Mouse (Mus musculus) heart, adult 11 months (tissue): ENCODE results near the gene Gm45785.

Source experiments
- DNase-seq: peaks from one replicate; pipeline ENCODE4 v3.0.0; 2022

Gm45785 gene

GRCm38 (mm10) chr7:140857550-140858505 is 1.7 kb upstream of the Gm45785 start, which contains the start of gene Bet1l:
Bet1l (minus strand) TSS chr7:140857577.
- DNase-seq = peak; percentile 92

DNA sequence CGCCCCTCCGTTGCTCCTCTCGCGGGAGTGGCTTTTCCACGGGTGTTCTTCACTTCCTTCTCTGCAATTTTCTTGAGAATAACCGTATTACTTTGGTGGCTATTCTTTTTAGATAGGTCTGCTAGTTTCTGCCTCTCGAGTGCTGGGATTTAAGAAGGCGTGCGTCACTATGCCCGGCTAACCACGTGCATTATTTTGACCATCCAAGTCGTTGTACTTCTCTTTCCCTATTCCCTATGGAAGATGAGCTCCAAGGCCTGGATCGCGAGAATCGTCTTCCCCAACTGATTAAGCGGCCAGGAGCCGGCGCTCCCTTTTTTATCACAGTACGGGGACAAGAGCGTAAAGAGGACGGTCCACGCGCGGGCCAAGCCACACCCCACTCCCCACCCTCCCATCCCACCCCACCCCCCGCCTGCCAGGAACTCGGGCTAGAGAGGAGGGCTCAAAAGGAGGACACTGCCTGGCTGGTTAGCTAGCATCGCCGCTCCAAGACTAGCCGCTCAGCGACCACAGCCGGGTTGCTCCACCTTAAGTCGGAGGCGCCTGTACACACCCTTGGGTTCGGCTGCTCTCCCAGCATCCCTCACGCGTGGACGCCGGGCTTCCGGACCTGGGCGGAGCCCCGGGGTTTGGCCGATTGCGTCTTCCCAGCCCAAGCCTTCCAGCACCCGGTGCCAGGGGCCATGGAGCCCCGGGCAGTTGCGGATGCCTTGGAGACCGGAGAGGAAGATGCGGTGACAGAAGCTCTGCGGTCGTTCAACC is 836 bp upstream of the Gm45785 start, which contains the start of gene Ric8a:
TSS of gene Ric8a (plus strand) at position 173 of the 765 bp plus-strand sequence.
- peak; percentile 99 for DNase-seq

- DNase-seq = no peak
These were observed 950 bp downstream of the Gm45785 start for GRCm38 (mm10) chr7:140855181-140855580.

DNA sequence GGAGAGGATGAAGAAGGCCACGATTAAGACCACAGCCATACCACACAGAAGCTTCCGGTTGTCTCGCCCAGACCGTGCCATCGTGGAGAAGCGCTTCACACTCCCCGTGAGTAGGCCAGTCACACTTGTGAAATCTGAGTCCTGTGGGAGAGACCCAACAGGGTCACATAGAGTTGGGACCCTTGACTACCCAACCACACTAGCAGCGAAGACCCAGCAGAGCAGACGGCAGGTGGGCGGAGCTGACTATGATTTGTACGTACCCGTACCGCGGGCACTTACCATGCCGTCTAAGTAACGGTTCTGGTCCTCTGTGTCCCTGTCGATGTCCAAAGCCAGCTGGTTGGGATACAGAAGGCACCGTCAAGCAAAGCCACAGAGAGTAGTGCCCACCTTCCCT is 1.6 kb downstream of the Gm45785 start:
- peak; percentile 88 for DNase-seq

DNA sequence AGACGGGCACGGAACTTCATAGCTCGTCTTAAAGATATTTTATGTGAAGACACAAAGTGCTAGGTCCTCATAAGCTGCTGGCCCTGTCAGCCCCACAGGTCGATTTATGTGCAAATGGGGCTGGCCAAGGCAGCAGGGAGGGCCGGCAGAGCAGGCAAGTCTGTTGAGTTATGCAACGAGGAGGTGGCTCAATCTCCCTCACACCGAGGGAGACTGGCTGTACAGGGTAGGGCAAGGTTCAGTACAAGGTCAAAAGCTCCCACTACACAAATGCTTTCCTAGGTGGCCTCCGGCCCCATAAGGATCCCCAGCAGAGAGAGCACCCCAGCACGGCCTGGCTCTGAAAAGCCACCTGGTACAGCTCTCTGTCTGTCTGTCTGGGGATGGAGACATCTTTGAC is 2.7 kb downstream of the Gm45785 start:
- DNase-seq = no peak

GRCm38 (mm10) chr7:140851916-140852315 is 4.2 kb downstream of the Gm45785 start:
- DNase-seq = no peak

GRCm38 (mm10) chr7:140848591-140848990 is 7.5 kb downstream of the Gm45785 start:
- DNase-seq = peak; percentile 90

GRCm38 (mm10) chr7:140847755-140848580 is 8.2 kb downstream of the Gm45785 start, which contains the start of gene Odf3:
Odf3 (plus strand) TSS chr7:140847805.
- peak; percentile 90 for DNase-seq

DNA sequence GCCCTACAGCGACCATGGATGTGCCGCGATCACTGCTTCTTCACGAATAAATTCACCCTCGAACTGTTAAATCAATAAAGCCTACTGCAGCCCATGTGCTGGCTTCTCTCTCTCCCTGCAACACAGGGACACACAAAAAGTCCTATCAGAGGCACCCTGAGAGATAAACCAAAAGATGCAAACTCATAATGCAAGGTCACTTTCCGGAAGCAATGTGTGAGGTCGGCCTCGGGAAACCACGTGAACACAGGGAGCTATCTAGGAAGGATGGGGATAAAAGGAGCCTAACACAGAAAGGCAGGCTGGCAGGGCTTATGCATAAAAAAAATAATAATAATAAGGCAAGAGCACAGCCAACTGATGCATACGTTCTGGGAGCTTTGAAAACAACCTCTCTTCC is 9.5 kb downstream of the Gm45785 start:
- no peak for DNase-seq

DNA sequence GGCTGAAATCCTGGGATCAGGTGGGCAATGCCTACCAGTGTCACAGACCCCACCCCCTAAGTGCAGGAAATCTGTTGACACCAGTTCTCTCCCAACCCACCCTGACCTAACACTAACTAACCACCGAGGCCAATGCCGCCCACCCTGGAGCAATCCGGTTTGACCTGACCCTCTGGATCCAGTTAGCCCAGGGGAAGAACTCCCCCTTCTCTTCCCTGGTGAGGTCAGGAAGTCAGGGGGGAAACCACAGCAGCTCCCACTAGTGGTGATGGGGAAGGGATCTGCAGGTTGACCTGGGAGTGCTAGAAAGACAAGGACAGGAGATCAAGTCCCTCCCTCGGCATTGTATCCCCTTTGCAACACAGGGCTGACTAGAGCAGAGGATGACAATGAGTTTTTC is 10.4 kb downstream of the Gm45785 start:
- peak; percentile 92 for DNase-seq

- DNase-seq = peak; percentile 97
These were observed 11.0 kb downstream of the Gm45785 start, which contains the start of gene Scgb1c1 for GRCm38 (mm10) chr7:140844905-140845665. Scgb1c1 (plus strand) TSS chr7:140845547.

DNA sequence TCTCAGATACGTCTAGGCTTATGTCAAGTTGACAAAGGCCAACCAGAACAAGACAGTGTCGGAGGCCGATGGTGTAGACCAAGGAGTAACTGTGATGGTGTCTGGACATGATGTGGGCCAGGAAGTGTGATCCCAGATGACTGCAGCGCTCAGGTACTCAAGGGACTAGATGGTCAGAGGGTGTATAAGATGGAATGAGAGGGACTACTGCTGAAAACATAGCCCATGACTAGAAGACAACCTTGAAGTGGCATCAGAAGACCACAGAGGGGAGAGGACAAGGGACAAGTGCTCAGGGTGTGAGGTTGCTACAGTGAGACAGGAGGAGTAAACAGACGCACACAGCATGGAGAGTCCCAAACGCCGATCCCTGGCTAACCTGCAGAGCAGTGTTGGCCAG is 12.3 kb downstream of the Gm45785 start:
- peak; percentile 84 for DNase-seq

DNA sequence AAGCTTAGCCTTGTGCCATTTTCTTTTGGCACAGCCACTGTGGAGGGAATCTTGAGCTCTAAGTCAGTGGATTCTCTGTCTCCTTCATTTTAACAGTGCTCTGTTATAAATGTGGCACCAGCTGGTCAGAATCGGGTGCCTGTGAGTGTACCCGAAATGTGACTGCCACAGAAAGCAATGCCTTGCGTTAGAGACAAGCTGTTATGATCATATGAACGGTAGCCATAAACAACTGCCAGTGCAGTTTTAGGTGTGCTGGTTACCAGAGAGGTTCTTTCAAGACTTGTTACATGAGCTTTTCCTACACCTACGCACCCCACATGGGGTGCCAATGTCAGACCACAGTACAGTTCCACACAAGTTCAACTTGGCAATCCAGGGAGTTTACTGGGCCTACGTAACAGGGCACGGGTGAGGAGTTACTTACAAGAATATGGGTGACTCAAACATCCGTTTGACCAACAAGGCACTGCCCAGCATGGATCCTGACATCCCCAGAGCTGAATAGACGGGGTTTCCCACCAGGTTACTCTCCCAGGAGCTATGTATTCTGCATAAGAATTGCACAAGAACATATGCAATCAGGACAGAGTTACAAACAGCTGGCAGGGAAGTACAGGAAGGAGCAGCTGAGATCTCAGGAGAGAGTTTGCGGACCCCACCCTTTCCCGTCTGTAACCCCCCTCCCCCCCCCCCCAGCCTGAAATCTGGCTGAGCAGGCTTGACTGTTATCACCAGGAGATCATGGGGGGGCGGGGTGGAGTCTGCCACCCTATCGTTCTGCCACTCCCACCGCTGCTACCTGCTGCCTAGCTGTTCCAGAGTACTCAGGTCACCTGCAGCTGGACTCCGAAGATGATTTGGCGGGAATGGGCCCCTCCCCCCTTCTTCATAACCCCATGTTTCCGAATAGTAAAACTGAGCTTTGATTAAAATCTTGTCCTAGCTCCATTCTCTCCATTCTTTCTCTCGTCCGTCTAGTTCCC is 15.1 kb downstream of the Gm45785 start:
- peak; percentile 73 for DNase-seq

DNA sequence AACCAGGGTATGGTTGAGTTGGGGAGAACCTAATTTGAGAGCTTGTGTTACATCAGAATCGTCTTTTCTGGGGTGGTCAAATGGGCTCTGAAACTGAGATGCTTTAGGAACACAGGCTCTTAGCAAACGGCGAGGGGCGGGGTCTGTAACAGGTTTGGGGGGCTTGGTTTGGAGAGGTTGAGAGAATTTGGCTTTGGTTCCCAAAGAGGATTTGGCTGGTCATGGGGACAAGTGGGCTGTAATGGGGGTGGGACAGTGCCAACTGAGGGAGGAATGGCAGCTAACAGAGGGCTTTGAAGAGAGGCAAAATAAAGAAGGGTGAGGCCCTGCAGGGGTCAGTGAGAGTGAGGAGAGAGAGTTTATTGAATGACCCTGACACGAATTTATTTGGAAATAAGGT is 16.6 kb downstream of the Gm45785 start:
- peak; percentile 83 for DNase-seq

DNA sequence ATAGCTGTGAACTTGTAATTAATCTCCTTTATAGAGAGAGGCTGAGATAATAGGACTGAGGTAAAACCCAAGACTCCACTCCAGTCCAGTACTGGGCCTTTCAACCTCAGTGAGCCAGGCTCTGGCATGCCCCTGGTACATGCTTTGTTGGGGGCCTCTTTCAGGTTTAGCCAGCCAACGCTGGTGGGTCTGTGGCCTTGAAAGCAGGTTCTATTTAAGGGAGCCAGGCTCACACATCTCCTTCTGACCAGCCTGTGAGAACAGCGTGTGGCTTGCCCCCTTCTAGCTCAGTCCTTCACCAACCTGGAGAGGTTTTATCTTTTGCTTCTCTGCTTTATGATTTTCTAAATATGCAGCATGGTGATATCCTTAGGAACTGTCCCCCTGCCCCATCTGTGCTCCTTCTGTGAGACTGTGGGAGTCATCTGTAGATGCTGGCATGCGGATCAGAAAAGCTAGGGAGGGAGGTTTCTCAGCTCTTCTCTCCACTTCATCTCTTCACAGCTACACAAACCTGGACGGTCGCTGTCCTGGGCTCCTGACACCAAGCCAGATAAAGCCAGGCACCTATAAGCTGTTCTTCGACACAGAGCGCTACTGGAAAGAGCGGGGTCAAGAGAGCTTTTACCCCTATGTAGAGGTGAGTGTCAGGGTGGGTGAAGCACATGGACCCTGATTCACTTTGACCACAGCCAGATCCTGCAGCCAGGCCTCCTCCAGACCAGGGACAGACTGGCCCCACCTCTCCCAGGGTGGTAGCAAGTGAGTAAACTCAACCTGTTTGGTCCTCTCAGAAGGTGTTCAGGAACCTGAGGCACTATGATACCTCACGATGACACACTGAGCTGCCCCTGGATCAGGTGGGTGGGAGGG is 19.7 kb downstream of the Gm45785 start:
- peak; percentile 79 for DNase-seq

DNA sequence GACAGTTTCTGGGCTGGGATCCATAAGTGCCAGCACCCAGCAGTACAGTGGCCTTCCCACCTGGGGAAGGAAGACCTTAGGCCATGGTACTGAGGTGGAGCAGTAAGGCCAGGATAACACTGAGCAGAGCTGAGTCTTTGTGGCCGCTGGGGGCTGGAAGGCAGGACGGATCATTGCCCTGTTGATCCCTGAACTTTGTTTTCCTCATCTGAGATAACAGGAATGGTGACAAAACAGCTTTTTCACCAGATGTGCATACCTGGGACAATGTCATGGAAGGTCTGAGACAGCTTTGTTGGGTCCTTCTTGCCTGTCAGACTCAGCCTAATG is 20.4 kb downstream of the Gm45785 start:
- DNase-seq = peak; percentile 64

DNA sequence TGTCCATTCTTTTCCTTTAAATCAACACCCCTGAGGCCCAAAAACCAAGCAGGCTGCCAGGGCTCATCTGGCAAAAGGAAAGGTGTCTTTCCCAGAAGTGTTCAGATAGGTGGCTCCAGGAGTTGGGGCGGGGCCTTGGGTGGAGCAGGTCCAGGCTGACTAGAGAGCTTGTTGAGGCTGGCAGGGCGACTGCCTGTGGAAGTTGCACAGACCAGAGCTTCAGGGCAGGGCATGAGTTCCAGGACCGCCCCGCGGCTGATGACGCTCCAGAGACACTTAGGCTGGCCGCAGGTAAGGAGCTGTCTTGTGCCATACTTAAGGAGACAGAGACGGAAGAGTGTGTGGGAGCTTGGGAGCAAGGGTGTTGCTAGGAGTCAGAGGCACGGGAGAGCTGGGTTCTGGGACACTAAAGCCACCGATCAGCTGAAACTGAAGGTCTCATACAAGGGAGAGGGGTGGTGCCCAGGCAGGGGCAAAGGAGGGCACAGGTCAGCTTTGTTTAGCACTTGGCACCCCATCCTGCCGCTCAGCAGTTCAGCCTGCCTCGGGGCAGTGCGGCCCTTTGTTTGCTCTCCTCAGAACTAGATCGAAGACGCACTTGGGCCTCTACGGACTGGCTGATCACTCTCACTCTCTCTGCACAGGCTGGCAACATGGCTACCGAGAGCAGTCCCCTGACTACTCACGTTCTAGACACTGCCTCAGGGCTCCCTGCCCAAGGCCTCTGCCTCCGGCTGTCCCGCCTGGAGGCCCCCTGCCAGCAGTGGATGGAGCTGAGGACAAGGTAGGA is 21.0 kb downstream of the Gm45785 start, which contains the start of gene Urah:
TSS of gene Urah (plus strand) at position 51 of the 790 bp plus-strand sequence.
- DNase-seq = peak; percentile 88

- DNase-seq = peak; percentile 63
These were observed 22.8 kb downstream of the Gm45785 start for GRCm38 (mm10) chr7:140833341-140833740.

- DNase-seq = peak; percentile 80
These were observed 24.7 kb downstream of the Gm45785 start for GRCm38 (mm10) chr7:140831447-140831846.
